Mouse (Mus musculus) heart, embryonic 15.5 days (tissue): ENCODE measurements around the gene Fbxo48. TPM values are rescaled to one million over a fixed set of nuclear protein-coding genes. Genes with fewer than 3 reads are reported as not detected.
A peak's percentile ranks its signal among the peaks of the same experiment; 100 is the strongest.

ENCODE experiments used
- ATAC-seq: fragments of 200-750 bp; cut with Nextera tagmentation; replicated peaks from 2 replicates; pipeline ENCODE4 v1.8.0; 2017; ENCODE audit warnings: low read depth, moderate TSS enrichment; ENCODE audit not compliant: insufficient number of reproducible peaks, insufficient read depth, low FRiP score
- H3K27ac ChIP-seq: fragments of 300-500 bp; sonication (generic); 2 replicates; pipeline ENCODE4 v1.5.1; 2015; ENCODE audit warnings: mild to moderate bottlenecking, inconsistent platforms
- H3K27me3 ChIP-seq: fragments of 300-500 bp; sonication (generic); 2 replicates; pipeline ENCODE4 v1.6.1; 2015; ENCODE audit warnings: inconsistent platforms
- H3K36me3 ChIP-seq: fragments of 300-500 bp; sonication (generic); 2 replicates; pipeline ENCODE4 v1.6.1; 2015; ENCODE audit warnings: mild to moderate bottlenecking, inconsistent platforms
- H3K4me1 ChIP-seq: fragments of 300-500 bp; sonication (generic); replicated peaks from 2 replicates; pipeline ENCODE4 v1.6.1; 2015; ENCODE audit warnings: inconsistent platforms
- H3K4me2 ChIP-seq: fragments of 300-500 bp; sonication (generic); 2 replicates; pipeline ENCODE4 v1.6.1; 2015; ENCODE audit warnings: inconsistent platforms, mild to moderate bottlenecking, moderate library complexity
- H3K4me3 ChIP-seq: fragments of 300-500 bp; sonication (generic); 2 replicates; pipeline ENCODE4 v1.5.1; 2015; ENCODE audit warnings: mild to moderate bottlenecking, inconsistent platforms
- H3K9ac ChIP-seq: fragments of 300-500 bp; sonication (generic); 2 replicates; pipeline ENCODE4 v1.6.1; 2015; ENCODE audit warnings: mild to moderate bottlenecking, inconsistent platforms
- H3K9me3 ChIP-seq: fragments of 300-500 bp; sonication (generic); replicated peaks from 2 replicates; pipeline ENCODE4 v1.6.1; 2016; ENCODE audit warnings: inconsistent platforms
- WGBS: fragments of 180-500 bp; shearing (Covaris S2); methylation state at CpG from one replicate; pipeline ENCODE4 v1.1.7; 2015; ENCODE audit warnings: mixed read lengths; 5-methylcytosine and 5-hydroxymethylcytosine counted together
- polyA plus RNA-seq: library from polyadenylated mRNA; unstranded; fragments of >200 nt; fragmentation: Nextera tagmentation; extraction: Ambion mirVana; gene quantifications from 2 replicates; pipeline ENCODE4 v1.2.1, GENCODE M21; 2015

The Fbxo48 gene
- polyA plus RNA-seq: 0.77 and 1.3 TPM in 2 replicates

GRCm38 (mm10) chr11:16950976-16951760 lies at the start of gene Fbxo48:
Gene Fbxo48 (plus strand): TSS chr11:16951375.
- H3K4me1 ChIP-seq: peaks cover 22% of the 10 kb centered on the region
- peak within 1 kb of the TSS; percentile 61 for H3K27ac ChIP-seq
- no peaks in the 10 kb centered on the region for H3K36me3 ChIP-seq
- under 1% methylated on average over 38 of the region's 38 CpGs for WGBS
- peak within 1 kb of the TSS; percentile 70 for H3K4me3 ChIP-seq
- H3K9ac ChIP-seq: peak within 1 kb of the TSS; percentile 64
- H3K4me2 ChIP-seq: peak within 1 kb of the TSS; percentile 86
- no peaks in the 10 kb centered on the region for H3K9me3 ChIP-seq
- no peaks in the 10 kb centered on the region for H3K27me3 ChIP-seq
- ATAC-seq: peak; percentile 100

DNA sequence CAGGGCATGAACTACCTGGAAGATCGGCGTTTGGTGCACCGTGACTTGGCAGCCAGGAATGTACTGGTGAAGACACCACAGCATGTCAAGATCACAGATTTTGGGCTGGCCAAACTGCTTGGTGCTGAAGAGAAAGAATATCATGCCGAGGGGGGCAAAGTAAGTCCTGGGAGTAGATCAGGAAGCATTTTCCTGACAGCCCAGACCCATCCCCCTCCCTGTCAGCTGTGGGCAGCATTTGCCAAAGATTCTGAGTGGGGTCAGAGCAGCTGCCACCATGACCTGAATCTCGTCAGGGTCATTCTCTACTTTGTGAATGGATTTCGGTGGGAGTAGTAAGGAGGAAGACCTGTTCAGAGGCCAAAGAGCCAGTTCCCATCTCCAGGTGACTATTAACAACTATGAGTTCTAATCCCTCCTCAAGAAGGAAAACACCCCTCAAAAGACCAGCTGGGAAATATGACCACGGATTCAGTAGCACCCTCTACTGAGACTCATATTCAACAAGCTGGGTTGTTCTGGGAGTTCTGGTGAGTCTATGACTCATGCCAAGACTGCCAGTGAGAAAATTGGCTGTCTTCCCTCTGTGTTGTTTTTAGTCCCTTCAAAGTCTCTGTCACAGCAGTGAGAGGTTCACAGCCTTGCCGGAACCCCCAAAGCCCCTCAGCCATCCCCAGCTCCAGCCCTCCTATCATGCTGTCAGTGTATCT lies 46.7 kb upstream of the Fbxo48 start:
- H3K27me3 ChIP-seq: no peaks in the 10 kb centered on the region
- no peak overlapping the region for H3K4me3 ChIP-seq
- 73% methylated on average over 8 of the region's 8 CpGs for WGBS
- peaks cover 11% of the 10 kb centered on the region for H3K4me1 ChIP-seq
- H3K27ac ChIP-seq: no peak overlapping the region
- no peak overlapping the region for H3K9ac ChIP-seq
- ATAC-seq: 0 out of 2 replicates have a peak, but pooled peaks have one; percentile 22
- no peaks in the 10 kb centered on the region for H3K9me3 ChIP-seq
- H3K36me3 ChIP-seq: no peaks in the 10 kb centered on the region
- H3K4me2 ChIP-seq: no peak overlapping the region

GRCm38 (mm10) chr11:16905012-16905332 lies 46.2 kb upstream of the Fbxo48 start:
- no peaks in the 10 kb centered on the region for H3K36me3 ChIP-seq
- H3K4me1 ChIP-seq: peaks cover 11% of the 10 kb centered on the region
- H3K4me3 ChIP-seq: no peak overlapping the region
- ATAC-seq: no peak
- no peaks in the 10 kb centered on the region for H3K27me3 ChIP-seq
- H3K4me2 ChIP-seq: no peak overlapping the region
- WGBS: 50% methylated on average over 3 of the region's 3 CpGs
- H3K9me3 ChIP-seq: no peaks in the 10 kb centered on the region
- no peak overlapping the region for H3K9ac ChIP-seq
- no peak overlapping the region for H3K27ac ChIP-seq

DNA sequence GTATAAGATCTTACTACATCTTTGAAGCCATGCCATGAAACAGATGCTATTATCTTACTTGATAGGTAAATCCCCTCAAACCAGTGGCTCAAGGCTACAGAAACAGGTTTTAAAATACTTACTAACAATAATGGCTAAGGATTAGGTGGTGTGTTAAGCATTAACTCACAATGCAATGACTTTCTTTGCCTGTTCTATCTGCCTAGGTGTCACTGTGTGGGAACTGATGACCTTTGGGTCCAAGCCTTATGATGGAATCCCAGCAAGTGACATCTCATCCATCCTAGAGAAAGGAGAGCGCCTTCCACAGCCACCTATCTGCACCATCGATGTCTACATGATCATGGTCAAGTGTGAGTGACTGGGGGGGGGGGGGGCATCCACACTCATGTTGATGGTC lies 44.6 kb upstream of the Fbxo48 start:
- Histone ChIP-seq H3K27me3 (no peaks in the 10 kb centered on the region), H3K9me3 (no peaks in the 10 kb centered on the region), H3K4me2 (no peak overlapping the region), H3K36me3 (no peaks in the 10 kb centered on the region; the same call in 1 of the 2 replicates), H3K9ac (no peak overlapping the region), H3K27ac (no peak overlapping the region), H3K4me3 (no peak overlapping the region), H3K4me1 (peaks cover 11% of the 10 kb centered on the region)
- WGBS: 92% methylated on average over 2 of the region's 2 CpGs
- ATAC-seq: no peak

DNA sequence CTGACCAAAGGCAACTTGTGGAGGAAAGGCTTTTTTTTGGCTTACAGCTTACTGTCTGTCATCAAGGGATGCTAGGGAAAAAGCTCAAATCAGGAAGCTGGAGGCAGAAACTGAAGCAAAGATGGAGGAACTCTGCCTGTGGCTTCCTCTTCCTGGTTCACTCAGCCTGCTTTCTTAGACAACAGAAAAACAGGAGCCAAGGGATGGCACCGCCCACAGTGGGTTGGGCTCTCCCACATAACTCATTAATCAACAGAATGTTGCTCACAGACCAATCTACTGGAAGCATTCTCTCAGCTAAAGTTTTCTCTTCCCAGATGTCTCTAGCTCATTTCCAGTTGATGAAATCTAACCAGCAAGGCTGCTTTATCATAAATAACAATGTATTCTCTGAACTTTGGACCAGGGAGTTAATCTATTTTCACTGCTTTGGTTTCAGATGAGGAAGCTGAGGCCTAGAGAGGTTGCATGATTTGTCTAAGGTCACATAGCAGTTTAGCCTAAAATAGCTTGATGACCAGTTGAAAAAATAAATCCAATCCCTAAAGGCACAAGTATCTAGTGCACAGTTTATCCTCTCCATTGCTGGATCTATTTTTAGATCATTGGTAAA lies 43.6 kb upstream of the Fbxo48 start:
- Histone ChIP-seq H3K27me3 (no peaks in the 10 kb centered on the region), H3K9me3 (no peaks in the 10 kb centered on the region), H3K4me3 (no peak overlapping the region), H3K4me1 (peaks cover 11% of the 10 kb centered on the region), H3K9ac (no peak overlapping the region), H3K36me3 (no peaks in the 10 kb centered on the region; the same call in 1 of the 2 replicates), H3K4me2 (no peak overlapping the region), H3K27ac (no peak overlapping the region)
- 92% methylated on average over 1 of the region's 1 CpGs for WGBS
- ATAC-seq: no peak

DNA sequence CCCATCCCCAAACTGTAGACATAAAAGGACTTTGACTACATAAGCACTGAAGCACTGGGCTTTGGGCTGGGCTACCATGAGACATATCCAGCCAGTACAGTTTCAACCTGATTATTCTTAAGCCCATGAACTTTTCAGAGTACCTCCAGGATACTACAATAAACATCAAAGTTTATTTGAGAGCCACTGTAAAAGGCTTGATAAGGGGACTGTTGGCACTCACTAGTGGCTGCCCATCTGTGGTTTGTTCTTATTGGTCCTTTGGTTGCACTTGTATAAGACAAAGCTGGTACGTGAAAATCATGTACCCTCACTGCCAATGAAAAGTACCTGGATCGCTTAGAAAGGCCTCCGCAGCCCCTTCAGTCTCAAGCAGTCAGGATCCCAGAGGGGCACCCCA lies 36.4 kb upstream of the Fbxo48 start:
- H3K4me1 ChIP-seq: no peaks in the 10 kb centered on the region
- no peak overlapping the region for H3K4me3 ChIP-seq
- no peak overlapping the region for H3K9ac ChIP-seq
- H3K36me3 ChIP-seq: no peaks in the 10 kb centered on the region; the same call in 1 of the 2 replicates
- H3K9me3 ChIP-seq: no peaks in the 10 kb centered on the region
- H3K4me2 ChIP-seq: no peak overlapping the region
- WGBS: 79% methylated on average over 3 of the region's 3 CpGs
- H3K27me3 ChIP-seq: no peaks in the 10 kb centered on the region
- ATAC-seq: no peak
- H3K27ac ChIP-seq: no peak overlapping the region

- ATAC-seq: no peak
- 60% methylated on average over 5 of the region's 5 CpGs for WGBS
- H3K4me3 ChIP-seq: no peak overlapping the region
Measured at GRCm38 (mm10) chr11:16915850-16916249, 35.3 kb upstream of the Fbxo48 start.

DNA sequence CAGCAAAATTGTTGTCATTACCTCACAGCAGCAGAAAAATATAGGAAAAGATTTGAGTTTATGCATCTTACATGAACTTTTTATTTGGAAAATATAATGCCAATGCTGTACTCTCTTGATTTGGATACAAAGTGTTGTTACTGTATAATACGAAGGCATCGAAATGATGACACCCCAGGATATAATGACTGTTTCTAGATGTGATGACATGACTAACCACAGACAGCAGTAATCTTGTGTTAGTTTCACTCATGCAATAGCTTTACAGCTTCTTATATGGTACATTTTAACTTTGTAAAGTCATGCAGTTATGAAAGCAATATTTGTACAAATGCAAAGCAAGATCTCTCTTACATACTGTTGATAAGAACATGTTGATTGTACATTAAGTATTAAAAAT lies 33.7 kb upstream of the Fbxo48 start:
- Histone ChIP-seq H3K36me3 (no peaks in the 10 kb centered on the region), H3K27me3 (no peaks in the 10 kb centered on the region), H3K4me3 (no peak overlapping the region), H3K9ac (no peak overlapping the region), H3K9me3 (no peaks in the 10 kb centered on the region), H3K27ac (no peak overlapping the region), H3K4me2 (no peak overlapping the region), H3K4me1 (no peaks in the 10 kb centered on the region)
- ATAC-seq: no peak
- WGBS: 94% methylated on average over 2 of the region's 2 CpGs

More at GRCm38 (mm10) chr11:16915850-16916249, 35.3 kb upstream of the Fbxo48 start:
- H3K36me3 ChIP-seq: no peaks in the 10 kb centered on the region
- H3K27ac ChIP-seq: no peak overlapping the region
- no peaks in the 10 kb centered on the region for H3K27me3 ChIP-seq
- H3K9me3 ChIP-seq: no peaks in the 10 kb centered on the region
- H3K4me2 ChIP-seq: no peak overlapping the region
- no peaks in the 10 kb centered on the region for H3K4me1 ChIP-seq
- H3K9ac ChIP-seq: no peak overlapping the region

GRCm38 (mm10) chr11:16932159-16932558 lies 19.0 kb upstream of the Fbxo48 start:
- no peak for ATAC-seq
- Histone ChIP-seq H3K9ac (no peak overlapping the region), H3K27ac (no peak overlapping the region), H3K4me3 (no peak overlapping the region), H3K27me3 (no peaks in the 10 kb centered on the region), H3K4me1 (no peaks in the 10 kb centered on the region), H3K9me3 (no peaks in the 10 kb centered on the region), H3K4me2 (no peak overlapping the region), H3K36me3 (no peaks in the 10 kb centered on the region)
- WGBS: 88% methylated on average over 3 of the region's 3 CpGs

DNA sequence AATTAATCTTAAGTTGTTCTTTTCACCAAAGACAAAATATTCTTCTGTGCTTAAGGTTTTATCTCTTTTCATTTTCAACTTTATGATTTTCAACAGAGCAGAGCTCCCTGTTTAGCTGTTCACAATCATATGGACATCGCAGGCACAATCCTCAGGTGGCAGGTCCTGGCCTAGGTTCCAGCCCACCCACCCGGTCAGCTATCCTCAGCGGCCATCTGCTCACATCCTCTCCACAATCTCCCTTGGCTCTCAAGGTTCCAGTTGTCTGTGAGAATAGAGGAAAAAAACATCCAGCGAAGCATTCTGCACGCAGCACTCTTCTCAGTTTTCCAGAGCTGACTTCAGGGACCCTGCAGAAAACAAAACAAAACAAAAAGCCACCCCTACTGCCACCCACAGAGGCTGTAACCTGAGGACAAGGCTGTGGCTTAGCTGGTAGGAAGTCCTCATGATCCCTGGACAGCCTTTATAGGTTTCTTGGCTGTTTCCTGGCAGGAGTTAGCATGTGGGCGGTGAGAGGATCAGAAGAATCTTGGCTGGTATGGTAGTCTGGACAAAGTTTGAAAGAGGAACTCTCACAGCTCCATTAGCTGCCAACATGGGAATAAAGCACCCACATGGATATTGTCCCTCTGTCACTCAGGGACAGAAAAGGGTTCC lies 15.5 kb upstream of the Fbxo48 start:
- 68% methylated on average over 6 of the region's 6 CpGs for WGBS
- H3K27me3 ChIP-seq: no peaks in the 10 kb centered on the region
- no peak for ATAC-seq

More for the DNA sequence above, 15.5 kb upstream of the Fbxo48 start:
- no peak overlapping the region for H3K4me3 ChIP-seq
- no peaks in the 10 kb centered on the region for H3K36me3 ChIP-seq
- H3K27ac ChIP-seq: no peak overlapping the region
- no peaks in the 10 kb centered on the region for H3K4me1 ChIP-seq
- H3K4me2 ChIP-seq: no peak overlapping the region
- H3K9ac ChIP-seq: no peak overlapping the region
- no peaks in the 10 kb centered on the region for H3K9me3 ChIP-seq
